Mouse (Mus musculus) CH12.LX (cell line): ENCODE results near the gene Lim2.
A peak's percentile ranks its signal among the peaks of the same experiment; 100 is the strongest.

ENCODE experiments used
- CTCF ChIP-seq, 2 experiments: IDR thresholded peaks in 1 of 2; conservative IDR thresholded peaks in 1 of 2; 2 replicates each; pipeline ENCODE4 v1.5.1; 2011 to 2012; ENCODE audit warnings: low read depth in 2 of 2, low read length in 2 of 2, improper control_type of control experiment in 1 of 2, inconsistent platforms in 1 of 2, mild to moderate bottlenecking in 1 of 2, moderate library complexity in 1 of 2
- MAZ ChIP-seq: IDR thresholded peaks from 2 replicates; pipeline ENCODE4 v1.6.1; 2012; ENCODE audit warnings: low read depth, mild to moderate bottlenecking, inconsistent platforms, low read length, improper control_type of control experiment, moderate library complexity
- POLR2A ChIP-seq: IDR thresholded peaks from 2 replicates; pipeline ENCODE4 v1.6.1; 2011; ENCODE audit warnings: low read depth, mild to moderate bottlenecking, improper control_type of control experiment, low read length
- ZNF384 ChIP-seq: IDR thresholded peaks from 2 replicates; pipeline ENCODE4 v1.6.1; 2012; ENCODE audit warnings: low read depth, low read length, improper control_type of control experiment, inconsistent platforms

GRCm38 (mm10) chr7:43436341-43437255 lies 9.1 kb downstream of the Lim2 start, which contains the start of gene Nkg7:
- TF ChIP-seq ZNF384 (no peak), MAZ (no peak), CTCF (conservative IDR thresholded peaks at IDR 0.05 in 1 of 2, IDR thresholded peaks at IDR 0.05 in 1 of 2; ENCODE audit: low read depth in 2 of 2, low read length in 2 of 2) (peak in 1 of 2 experiments; percentile 22; a peak in 1 of 4 replicates), POLR2A (no peak)
